Mouse (Mus musculus) forebrain, embryonic 15.5 days (tissue): ENCODE measurements around the gene Pikfyve. TPM values are rescaled to one million over a fixed set of nuclear protein-coding genes. Genes with fewer than 3 reads are reported as not detected.

ENCODE experiments used
- ATAC-seq: fragments of 200-750 bp; cut with Nextera tagmentation; replicated peaks from 2 replicates; pipeline ENCODE4 v1.8.0; 2017; ENCODE audit warnings: mild to moderate bottlenecking, moderate TSS enrichment, moderate library complexity
- H3K27ac ChIP-seq: fragments of 300-500 bp; sonication (generic); replicated peaks from 2 replicates; pipeline ENCODE4 v1.5.1; 2015; ENCODE audit warnings: mild to moderate bottlenecking, inconsistent platforms
- H3K27me3 ChIP-seq: fragments of 300-500 bp; sonication (generic); 2 replicates; pipeline ENCODE4 v1.6.1; 2015; ENCODE audit warnings: inconsistent platforms
- H3K36me3 ChIP-seq: fragments of 300-500 bp; sonication (generic); 2 replicates; pipeline ENCODE4 v1.6.1; 2015; ENCODE audit warnings: mild to moderate bottlenecking, inconsistent platforms
- H3K4me1 ChIP-seq: fragments of 300-500 bp; sonication (generic); 2 replicates; pipeline ENCODE4 v1.6.1; 2015; ENCODE audit warnings: inconsistent platforms
- H3K4me2 ChIP-seq: fragments of 300-500 bp; sonication (generic); replicated peaks from 2 replicates; pipeline ENCODE4 v1.6.1; 2015; ENCODE audit warnings: mild to moderate bottlenecking, inconsistent platforms
- H3K4me3 ChIP-seq: fragments of 300-500 bp; sonication (generic); 2 replicates; pipeline ENCODE4 v1.5.1; 2015; ENCODE audit warnings: mild to moderate bottlenecking, inconsistent platforms
- H3K9ac ChIP-seq: fragments of 300-500 bp; sonication (generic); replicated peaks from 2 replicates; pipeline ENCODE4 v1.6.1; 2015; ENCODE audit warnings: mild to moderate bottlenecking, inconsistent platforms
- H3K9me3 ChIP-seq: fragments of 300-500 bp; sonication (generic); 2 replicates; pipeline ENCODE4 v1.6.1; 2016; ENCODE audit warnings: inconsistent platforms
- WGBS: fragments of 180-500 bp; shearing (Covaris S2); methylation state at CpG from one replicate; pipeline ENCODE4 v1.1.7; 2015; ENCODE audit warnings: mixed read lengths; 5-methylcytosine and 5-hydroxymethylcytosine counted together
- polyA plus RNA-seq: library from polyadenylated mRNA; unstranded; fragments of >200 nt; fragmentation: Nextera tagmentation; extraction: Ambion mirVana; gene quantifications from 2 replicates; pipeline ENCODE4 v1.2.1, GENCODE M21; 2015

Gene Pikfyve
- polyA plus RNA-seq, 1 experiment from 2014 or later: 16.5 TPM

DNA sequence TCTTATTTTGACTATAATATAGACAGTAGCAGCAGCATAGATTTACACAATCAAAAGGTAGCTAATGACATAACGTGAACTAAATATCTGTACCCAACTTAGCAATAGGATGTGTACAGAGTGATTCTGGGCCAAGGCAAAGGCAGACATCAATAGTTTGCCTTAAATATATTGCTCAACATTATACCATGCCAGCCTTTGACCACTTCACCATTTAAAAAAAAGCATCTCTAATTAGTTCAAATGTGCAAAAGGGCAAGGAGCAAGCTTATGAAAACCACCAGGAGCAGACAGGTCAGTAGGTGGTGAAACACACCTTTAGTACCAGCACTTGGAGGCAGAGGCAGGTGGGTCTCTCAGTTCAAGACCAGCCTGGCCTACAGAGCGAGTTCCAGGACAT lies 12.8 kb upstream of the Pikfyve start:
- no peak overlapping the region for H3K4me3 ChIP-seq
- no peak overlapping the region for H3K9ac ChIP-seq
- no peak overlapping the region for H3K4me2 ChIP-seq
- 95% methylated on average over 2 of the region's 2 CpGs for whole genome bisulfite sequencing
- no peak for ATAC-seq
- H3K9me3 ChIP-seq: no peaks in the 10 kb centered on the region
- no peaks in the 10 kb centered on the region for H3K27me3 ChIP-seq
- peaks cover 59% of the 10 kb centered on the region for H3K4me1 ChIP-seq
- peaks cover 43% of the 10 kb centered on the region for H3K36me3 ChIP-seq
- no peak overlapping the region for H3K27ac ChIP-seq

DNA sequence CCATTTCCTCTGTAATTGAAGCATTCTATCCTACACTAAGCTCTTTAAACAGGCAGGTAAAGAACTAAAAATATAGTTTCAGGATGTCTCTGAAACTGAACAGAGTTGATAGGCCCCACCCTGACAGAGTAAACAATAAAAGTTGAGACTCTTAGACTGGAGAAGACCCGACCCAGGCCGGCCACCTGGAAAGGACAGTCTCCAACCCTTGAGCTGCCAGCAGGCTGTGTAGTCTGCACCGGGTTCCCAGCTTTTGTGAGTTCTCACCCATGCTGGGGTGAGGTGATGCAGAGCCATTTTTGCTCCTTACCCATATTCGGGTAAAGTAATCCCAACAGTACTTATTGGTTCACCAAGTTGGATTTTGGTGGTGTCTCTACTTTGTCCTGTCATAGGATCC lies 10.3 kb upstream of the Pikfyve start:
- no peak for ATAC-seq
- H3K27me3 ChIP-seq: no peaks in the 10 kb centered on the region
- H3K4me2 ChIP-seq: peak overlapping the region; percentile 20; the same call in 1 of the 2 replicates
- H3K4me1 ChIP-seq: peaks cover 65% of the 10 kb centered on the region
- H3K9ac ChIP-seq: no peak overlapping the region
- WGBS: 75% methylated on average over 4 of the region's 4 CpGs
- H3K27ac ChIP-seq: no peak overlapping the region
- H3K9me3 ChIP-seq: no peaks in the 10 kb centered on the region
- no peak overlapping the region for H3K4me3 ChIP-seq
- peaks cover 20% of the 10 kb centered on the region for H3K36me3 ChIP-seq

DNA sequence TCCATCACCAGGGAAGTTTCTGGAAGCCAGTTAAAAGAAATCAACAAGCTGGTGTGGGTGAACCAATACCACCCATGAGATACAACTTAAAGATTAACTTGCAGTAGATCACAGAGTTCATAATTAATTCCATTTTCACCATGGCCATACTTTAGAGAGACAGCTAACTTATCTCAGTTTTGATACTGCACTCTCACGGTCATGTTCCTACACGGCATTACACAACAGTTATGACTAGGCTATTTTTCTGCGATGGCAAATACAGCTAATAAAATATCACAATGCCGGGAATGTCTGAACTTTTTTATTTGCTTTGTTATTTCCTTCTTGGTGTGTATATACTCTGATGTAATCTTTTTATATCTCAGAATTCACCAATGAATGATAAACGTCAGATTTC lies 9.6 kb upstream of the Pikfyve start:
- Histone ChIP-seq H3K27me3 (no peaks in the 10 kb centered on the region), H3K4me1 (peaks cover 57% of the 10 kb centered on the region), H3K9ac (no peak overlapping the region), H3K4me2 (0 out of 2 replicates have a peak overlapping the region, but pooled peaks have one; percentile 7), H3K27ac (no peak overlapping the region), H3K9me3 (no peaks in the 10 kb centered on the region), H3K4me3 (0 out of 2 replicates have a peak overlapping the region, but pooled peaks have one; percentile 4), H3K36me3 (peaks cover 14% of the 10 kb centered on the region)
- WGBS: 89% methylated on average over 5 of the region's 5 CpGs
- ATAC-seq: no peak

DNA sequence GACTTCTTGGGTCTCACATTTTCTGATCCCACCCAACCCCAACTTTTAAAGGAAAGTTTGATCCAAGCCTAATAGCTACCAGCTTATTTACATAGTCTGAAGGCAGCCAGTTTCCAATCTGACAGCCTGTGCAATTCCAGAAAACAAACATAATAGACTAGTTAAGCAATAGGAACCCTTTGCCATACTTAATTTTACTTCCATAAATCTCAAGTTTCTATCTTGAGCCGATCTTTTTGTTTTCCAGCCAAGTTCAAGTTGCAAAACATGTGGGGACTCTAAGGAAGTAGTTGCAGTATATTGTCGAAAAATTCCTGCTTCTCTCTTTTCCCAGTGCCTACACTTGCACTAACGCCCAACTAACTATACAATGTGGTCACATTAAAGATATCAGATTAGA lies 9.0 kb upstream of the Pikfyve start:
- WGBS: 52% methylated on average over 3 of the region's 3 CpGs
- Histone ChIP-seq H3K27ac (0 out of 2 replicates have a peak overlapping the region, but pooled peaks have one; percentile 99), H3K4me1 (peaks cover 53% of the 10 kb centered on the region), H3K9me3 (no peaks in the 10 kb centered on the region), H3K27me3 (no peaks in the 10 kb centered on the region), H3K9ac (peak overlapping the region; percentile 95; the same call in 1 of the 2 replicates), H3K4me2 (peak overlapping the region; percentile 71), H3K36me3 (peaks cover 10% of the 10 kb centered on the region), H3K4me3 (peak overlapping the region; percentile 88)
- no peak for ATAC-seq

DNA sequence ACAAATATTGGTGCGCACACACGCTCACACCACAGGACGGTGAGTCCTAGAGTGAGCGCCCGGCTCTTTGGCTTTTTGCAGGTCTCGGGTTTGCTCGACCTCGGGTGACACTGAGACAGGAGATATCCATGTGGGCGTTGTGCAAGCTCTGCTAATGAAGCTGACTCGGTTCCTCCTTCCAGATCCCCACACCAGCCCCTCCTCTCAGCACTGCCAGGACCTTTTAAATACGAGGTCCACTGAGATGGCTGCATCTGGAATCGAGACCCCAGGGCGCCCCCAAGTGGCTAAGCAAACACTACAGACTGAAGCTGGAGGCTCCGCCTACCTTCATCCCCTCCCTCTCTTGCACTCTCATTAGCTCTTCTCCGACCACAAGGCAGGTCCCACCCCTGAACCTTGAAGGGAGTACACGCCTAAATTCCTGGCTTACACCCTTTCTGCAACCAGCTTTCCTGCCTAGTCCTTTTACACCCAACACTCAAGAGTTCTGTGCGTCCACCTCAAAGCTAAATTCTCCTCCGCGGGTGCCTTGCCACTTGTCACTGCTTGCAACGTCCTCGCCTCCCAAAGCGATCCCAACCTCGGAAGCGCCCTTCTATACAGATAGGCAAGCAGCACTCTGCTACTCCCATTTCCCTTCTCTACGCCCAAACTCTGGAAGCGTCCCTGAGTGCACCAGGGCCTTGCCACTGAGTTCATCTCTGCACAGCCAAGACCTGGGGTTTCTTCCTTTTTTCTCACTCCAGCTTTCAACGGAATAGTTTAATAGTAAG lies 8.2 kb upstream of the Pikfyve start:
- Histone ChIP-seq H3K36me3 (peaks cover 6% of the 10 kb centered on the region), H3K27me3 (no peaks in the 10 kb centered on the region), H3K4me2 (peak overlapping the region; percentile 71), H3K27ac (peak overlapping the region; percentile 99), H3K9ac (peak overlapping the region; percentile 95), H3K4me1 (peaks cover 48% of the 10 kb centered on the region), H3K4me3 (peak overlapping the region; percentile 88), H3K9me3 (no peaks in the 10 kb centered on the region)
- WGBS: 6% methylated on average over 27 of the region's 27 CpGs
- peak; percentile 87 for ATAC-seq

DNA sequence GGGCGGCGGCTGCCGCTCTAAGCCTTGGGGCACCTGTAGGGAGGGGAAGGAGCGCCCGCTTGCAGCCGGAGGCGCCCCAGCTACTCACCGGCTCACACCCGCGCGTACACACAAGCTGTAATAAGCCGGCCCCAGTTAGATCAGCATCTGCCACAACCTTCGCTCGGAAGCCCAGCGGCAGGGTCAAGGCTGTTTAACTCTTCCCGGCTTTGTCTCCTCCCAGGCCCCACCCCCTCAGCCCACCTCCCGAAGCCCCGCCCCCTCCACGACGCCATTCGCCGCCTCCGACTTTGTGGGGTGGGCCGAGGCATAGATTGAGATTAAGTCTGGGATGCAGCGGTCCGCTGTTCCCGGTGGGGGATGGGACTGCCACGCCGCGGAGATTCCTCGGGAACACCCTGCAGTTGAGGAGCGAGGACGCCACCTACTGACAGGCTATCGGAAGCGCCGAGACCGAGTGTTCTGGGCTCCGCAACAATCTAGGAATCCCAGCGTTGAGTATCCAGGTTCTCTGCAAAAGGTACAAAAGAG lies 7.5 kb upstream of the Pikfyve start:
- peak overlapping the region; percentile 71 for H3K4me2 ChIP-seq
- H3K4me1 ChIP-seq: peaks cover 42% of the 10 kb centered on the region
- WGBS: under 1% methylated on average over 39 of the region's 39 CpGs
- peak overlapping the region; percentile 95 for H3K9ac ChIP-seq
- peak overlapping the region; percentile 88 for H3K4me3 ChIP-seq
- H3K27ac ChIP-seq: peak overlapping the region; percentile 99
- peak; percentile 94 for ATAC-seq
- no peaks in the 10 kb centered on the region for H3K9me3 ChIP-seq
- peaks cover 2% of the 10 kb centered on the region; the same call in 1 of the 2 replicates for H3K36me3 ChIP-seq
- no peaks in the 10 kb centered on the region for H3K27me3 ChIP-seq

DNA sequence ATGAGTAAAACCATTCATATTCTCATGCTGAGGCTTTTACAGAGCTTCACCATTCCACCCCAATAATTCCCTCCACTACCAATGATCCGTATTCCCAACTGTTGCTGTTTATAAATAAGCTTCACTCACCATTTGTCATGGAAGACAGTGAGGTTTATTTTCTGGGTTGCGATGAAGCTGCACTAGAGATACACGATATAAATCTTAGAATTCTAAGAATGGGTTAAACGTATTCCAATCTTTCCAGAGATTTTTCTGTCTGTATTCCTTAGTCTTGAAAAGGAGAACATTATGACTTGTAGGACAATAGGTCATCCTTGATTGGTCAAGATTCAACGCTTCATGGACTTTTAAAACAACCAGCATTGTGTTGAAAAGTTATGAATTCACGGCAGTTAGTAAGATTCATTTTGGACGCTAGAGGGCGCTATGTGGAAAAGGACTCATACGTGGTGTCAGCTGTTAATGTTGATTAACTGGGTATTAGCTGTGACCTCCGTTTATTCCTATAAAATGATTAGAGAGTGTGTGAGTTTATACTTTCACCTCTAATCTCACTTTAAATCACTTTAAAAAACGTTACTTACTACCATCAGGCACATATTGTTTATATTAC lies 6.7 kb upstream of the Pikfyve start:
- peak overlapping the region; percentile 95 for H3K9ac ChIP-seq
- peak overlapping the region; percentile 99 for H3K27ac ChIP-seq
- no peaks in the 10 kb centered on the region for H3K9me3 ChIP-seq
- H3K4me1 ChIP-seq: peaks cover 35% of the 10 kb centered on the region
- 4% methylated on average over 11 of the region's 11 CpGs for WGBS
- H3K36me3 ChIP-seq: no peaks in the 10 kb centered on the region
- no peaks in the 10 kb centered on the region for H3K27me3 ChIP-seq
- H3K4me3 ChIP-seq: peak overlapping the region; percentile 88
- H3K4me2 ChIP-seq: peak overlapping the region; percentile 71
- no peak for ATAC-seq

DNA sequence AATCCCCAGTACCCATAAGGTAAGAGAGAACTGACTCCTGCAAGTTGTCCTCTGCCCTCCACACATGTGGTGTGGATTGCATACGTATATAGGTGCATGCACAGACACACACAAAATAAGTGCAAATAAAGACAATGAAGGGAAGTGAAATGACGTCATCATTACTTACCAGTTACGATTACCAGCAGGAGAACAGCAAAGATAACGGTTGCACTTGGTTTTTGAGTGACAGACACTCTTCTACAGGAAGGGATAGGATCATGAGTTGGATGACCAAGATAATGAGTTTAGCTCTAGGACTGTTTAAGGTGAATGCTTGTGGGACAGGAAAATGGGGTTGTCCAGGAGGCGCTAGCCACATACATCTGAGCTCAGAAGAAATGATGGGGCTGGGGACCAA lies 5.0 kb upstream of the Pikfyve start:
- no peak overlapping the region for H3K9ac ChIP-seq
- H3K27me3 ChIP-seq: no peaks in the 10 kb centered on the region
- no peaks in the 10 kb centered on the region for H3K36me3 ChIP-seq
- H3K4me3 ChIP-seq: no peak overlapping the region
- H3K4me2 ChIP-seq: no peak overlapping the region
- peaks cover 28% of the 10 kb centered on the region for H3K4me1 ChIP-seq
- WGBS: 91% methylated on average over 5 of the region's 5 CpGs
- no peaks in the 10 kb centered on the region for H3K9me3 ChIP-seq
- ATAC-seq: no peak
- no peak overlapping the region for H3K27ac ChIP-seq

DNA sequence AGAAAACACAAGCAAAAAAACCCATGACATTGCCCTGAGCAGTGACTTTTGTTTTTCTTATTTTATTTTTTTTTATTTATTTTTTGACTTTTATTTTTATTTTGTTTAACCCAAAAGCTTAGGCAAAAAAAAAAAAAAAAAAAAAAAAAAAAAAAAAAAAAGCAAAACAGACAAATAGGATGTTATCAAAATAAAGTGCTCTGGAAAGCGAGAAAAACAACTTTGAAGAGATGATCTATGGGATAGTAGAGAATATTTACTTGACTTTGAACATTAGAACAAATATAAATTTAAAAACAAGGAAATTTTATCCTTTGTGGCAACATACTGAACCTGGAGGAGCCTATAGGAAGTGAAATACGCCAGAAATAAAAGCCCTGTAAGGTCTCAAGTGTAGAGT lies 2.5 kb upstream of the Pikfyve start:
- no peaks in the 10 kb centered on the region for H3K9me3 ChIP-seq
- no peak overlapping the region for H3K4me2 ChIP-seq
- peaks cover 27% of the 10 kb centered on the region for H3K4me1 ChIP-seq
- no peak overlapping the region for H3K27ac ChIP-seq
- no peaks in the 10 kb centered on the region for H3K36me3 ChIP-seq
- H3K27me3 ChIP-seq: no peaks in the 10 kb centered on the region
- WGBS: 96% methylated on average over 2 of the region's 2 CpGs
- H3K4me3 ChIP-seq: no peak overlapping the region
- no peak for ATAC-seq
- H3K9ac ChIP-seq: no peak overlapping the region

DNA sequence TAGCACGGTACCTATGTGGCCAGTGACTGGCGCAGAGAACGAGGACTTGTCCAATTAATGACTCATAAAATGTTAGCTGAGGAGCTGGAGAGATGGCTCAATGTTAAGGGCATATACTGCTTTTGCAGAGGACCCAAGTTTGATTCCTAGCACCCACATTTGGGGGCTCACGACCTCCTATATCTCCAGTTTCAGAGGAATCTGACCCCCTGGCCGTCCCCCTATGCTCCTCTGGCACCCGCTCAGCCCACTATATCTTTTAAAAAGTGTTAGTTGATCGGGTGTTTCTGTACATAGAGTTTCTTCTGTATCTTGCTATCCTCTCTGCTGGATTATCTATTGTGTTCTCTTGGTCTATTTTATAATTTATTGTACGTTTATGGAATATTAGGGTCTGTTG lies 1.5 kb upstream of the Pikfyve start:
- WGBS: 91% methylated on average over 8 of the region's 8 CpGs
- ATAC-seq: no peak

DNA sequence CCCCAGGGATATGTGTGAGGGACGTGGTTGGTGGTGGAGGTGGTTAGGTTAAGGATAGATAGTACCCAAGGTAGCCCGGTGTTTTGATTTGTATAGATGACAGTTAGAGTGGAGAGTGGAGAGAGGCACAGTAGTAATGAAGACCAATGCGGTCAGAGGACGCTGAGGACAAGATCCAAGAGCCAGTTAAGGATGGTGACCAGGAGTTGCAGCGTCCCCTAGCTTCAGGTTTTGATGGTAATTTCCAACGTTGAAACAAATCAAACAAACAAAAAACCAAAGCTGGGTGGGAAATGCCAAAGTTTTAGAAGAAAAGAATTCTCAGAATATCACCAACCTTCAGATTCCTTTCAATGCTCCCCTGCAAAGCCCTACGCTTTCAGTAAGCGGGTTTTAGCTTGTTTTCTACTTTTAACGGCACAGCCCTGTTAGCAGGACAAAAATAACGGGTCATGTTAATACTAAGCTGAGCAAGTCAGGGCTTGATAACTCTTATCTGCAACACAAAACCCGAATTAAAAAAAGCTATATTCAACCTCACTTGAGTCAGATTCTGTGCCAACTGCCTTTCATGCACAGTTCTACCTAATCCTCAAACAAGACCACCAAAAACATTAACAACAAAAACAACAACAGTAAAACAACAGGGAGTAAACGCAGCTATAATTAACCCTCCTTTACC lies 818 bp upstream of the Pikfyve start:
- peak overlapping the region; percentile 91; the same call in 1 of the 2 replicates for H3K27ac ChIP-seq

More for the DNA sequence above, 1.5 kb upstream of the Pikfyve start:
- H3K9me3 ChIP-seq: no peaks in the 10 kb centered on the region
- no peak overlapping the region for H3K4me3 ChIP-seq
- H3K27ac ChIP-seq: no peak overlapping the region
- peaks cover 21% of the 10 kb centered on the region for H3K4me1 ChIP-seq
- no peaks in the 10 kb centered on the region for H3K27me3 ChIP-seq
- H3K9ac ChIP-seq: no peak overlapping the region
- no peak overlapping the region for H3K4me2 ChIP-seq
- no peaks in the 10 kb centered on the region for H3K36me3 ChIP-seq

DNA sequence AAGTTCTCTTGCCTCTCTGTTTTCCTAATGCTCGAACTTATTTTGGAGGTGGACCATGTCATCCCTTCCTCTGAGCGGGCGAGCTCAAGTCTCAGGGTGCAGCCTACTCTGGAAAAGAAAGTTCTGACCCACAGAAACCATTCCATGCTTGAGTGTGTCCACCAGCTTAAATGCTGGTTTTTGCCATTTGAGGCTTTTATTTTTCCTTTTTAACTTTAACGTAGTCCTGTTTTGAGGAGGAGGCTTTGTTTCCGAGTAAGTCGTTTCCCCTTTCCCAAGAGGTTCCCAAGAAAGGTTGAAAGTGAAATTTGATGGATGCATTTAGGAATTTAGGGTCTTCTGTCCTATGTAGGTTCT lies 569 bp downstream of the Pikfyve start:
- WGBS: under 1% methylated on average over 6 of the region's 6 CpGs
- peaks cover 6% of the 10 kb centered on the region for H3K36me3 ChIP-seq
- H3K9me3 ChIP-seq: no peaks in the 10 kb centered on the region
- no peak for ATAC-seq
- peak overlapping the region; percentile 90 for H3K4me3 ChIP-seq
- peak overlapping the region; percentile 93 for H3K9ac ChIP-seq
- H3K4me2 ChIP-seq: peak overlapping the region; percentile 76
- peaks cover 21% of the 10 kb centered on the region for H3K4me1 ChIP-seq
- no peaks in the 10 kb centered on the region for H3K27me3 ChIP-seq
- peak overlapping the region; percentile 91 for H3K27ac ChIP-seq

More for the DNA sequence above, 818 bp upstream of the Pikfyve start:
- Histone ChIP-seq H3K36me3 (no peaks in the 10 kb centered on the region), H3K27me3 (no peaks in the 10 kb centered on the region), H3K4me2 (peak overlapping the region; percentile 60), H3K9me3 (no peaks in the 10 kb centered on the region), H3K9ac (peak overlapping the region; percentile 93), H3K4me1 (peaks cover 21% of the 10 kb centered on the region), H3K4me3 (peak overlapping the region; percentile 90)
- no peak for ATAC-seq
- WGBS: 20% methylated on average over 12 of the region's 12 CpGs
